Mouse (Mus musculus): Measurements from ENCODE around the gene Rnf115. TPM values are rescaled to one million over a fixed set of nuclear protein-coding genes. Genes with fewer than 3 reads are reported as not detected.
A peak's percentile ranks its signal among the peaks of the same experiment; 100 is the strongest.

The Rnf115 gene
- total and polyA plus RNA-seq, 2 experiments from 2014 or later = 30.0 to 35.6 TPM

- Histone ChIP-seq H3K27ac (ENCODE audit: low read depth) (peak overlapping the region; percentile 96), H3K9ac (replicated peaks; ENCODE audit: low read depth, low read length) (peak overlapping the region; percentile 96), H3K36me3 (replicated peaks; ENCODE audit: control insufficient read depth, insufficient read depth, low read length) (no peaks in the 10 kb centered on the region; the same call in 1 of the 2 replicates), H3K9me3 (replicated peaks; ENCODE audit: control insufficient read depth, low read length) (no peaks in the 10 kb centered on the region), H3K4me2 (ENCODE audit: low read depth, low read length) (peak overlapping the region; percentile 89), H3K4me1 (ENCODE audit: control insufficient read depth, insufficient read depth) (peaks cover 27% of the 10 kb centered on the region), H3K4me3 (ENCODE audit: low read depth, low read length) (peak overlapping the region; percentile 99), H3K27me3 (ENCODE audit: control insufficient read depth, insufficient read depth, low read length) (no peaks in the 10 kb centered on the region)
- DNase-seq (ENCODE audit: low spot score) = no peak
- WGBS = 42% methylated on average over 7 of the region's 7 CpGs
- ATAC-seq (ENCODE audit: insufficient read depth, low read depth) = no peak
- TF ChIP-seq CTCF (IDR thresholded peaks at IDR 0.05; ENCODE audit: low read depth) = no peak
- no peak for TF ChIP-seq EP300 (IDR thresholded peaks at IDR 0.05; ENCODE audit: low read depth)
Measured at GRCm38 (mm10) chr3:96728634-96729402, 1.4 kb downstream of the Rnf115 start.

DNA sequence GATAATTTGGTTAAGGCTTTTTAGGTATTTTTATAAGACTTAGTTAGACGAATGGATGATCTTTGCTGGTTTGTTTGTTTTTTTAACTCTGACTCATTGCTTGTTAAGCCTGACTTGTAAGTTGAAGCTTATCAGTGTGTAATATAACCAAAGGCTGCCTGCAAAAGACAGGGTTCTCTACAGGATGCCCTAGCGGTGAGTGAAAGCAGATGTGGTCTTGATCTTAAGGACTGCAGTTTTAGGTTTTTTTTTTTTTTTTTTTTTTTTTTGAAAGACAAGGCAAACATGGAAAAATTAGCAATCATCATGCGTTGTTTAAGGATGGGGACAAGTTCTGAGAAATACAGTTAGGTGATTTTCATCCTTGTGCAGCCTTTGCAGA is 1.9 kb downstream of the Rnf115 start:
- DNase-seq (ENCODE audit: low spot score) (peak; percentile 29), ATAC-seq (ENCODE audit: insufficient read depth, low read depth) (no peak)
- H3K36me3 ChIP-seq (replicated peaks; ENCODE audit: control insufficient read depth, insufficient read depth, low read length) = no peaks in the 10 kb centered on the region
- WGBS = 47% methylated on average over 3 of the region's 3 CpGs
- peaks cover 33% of the 10 kb centered on the region for H3K4me1 ChIP-seq (ENCODE audit: control insufficient read depth, insufficient read depth)
- H3K9me3 ChIP-seq (replicated peaks; ENCODE audit: control insufficient read depth, low read length) = no peaks in the 10 kb centered on the region
- H3K9ac ChIP-seq (replicated peaks; ENCODE audit: low read depth, low read length) = no peak overlapping the region
- no peak overlapping the region for H3K4me3 ChIP-seq (ENCODE audit: low read depth, low read length)
- no peak for TF ChIP-seq CTCF (IDR thresholded peaks at IDR 0.05; ENCODE audit: low read depth)
- TF ChIP-seq EP300 (IDR thresholded peaks at IDR 0.05; ENCODE audit: low read depth) = no peak
- H3K4me2 ChIP-seq (ENCODE audit: low read depth, low read length) = peak overlapping the region; percentile 89; the same call in 1 of the 2 replicates
- no peak overlapping the region for H3K27ac ChIP-seq (ENCODE audit: low read depth)
- H3K27me3 ChIP-seq (ENCODE audit: control insufficient read depth, insufficient read depth, low read length) = no peaks in the 10 kb centered on the region

DNA sequence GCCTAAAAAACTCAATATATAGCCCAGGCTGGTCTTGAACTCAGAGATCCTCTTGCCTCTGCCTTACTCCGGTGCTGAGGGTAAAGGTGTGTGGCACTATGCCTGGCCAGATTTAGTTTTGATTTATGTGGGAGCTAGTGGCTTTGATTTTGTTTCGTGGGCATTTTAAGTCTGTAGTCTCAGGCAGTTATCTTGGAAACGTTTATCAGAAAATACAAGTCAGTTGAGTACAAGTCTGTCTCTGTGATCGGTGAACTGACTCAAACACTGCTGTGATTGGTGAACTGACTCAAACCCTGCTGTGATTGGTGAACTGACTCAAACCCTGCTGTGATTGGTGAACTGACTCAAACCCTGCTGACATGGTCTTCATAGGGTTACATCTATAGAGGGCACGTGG is 3.3 kb downstream of the Rnf115 start:
- Histone ChIP-seq H3K4me3 (ENCODE audit: low read depth, low read length) (no peak overlapping the region), H3K9me3 (replicated peaks; ENCODE audit: control insufficient read depth, low read length) (no peaks in the 10 kb centered on the region), H3K4me1 (ENCODE audit: control insufficient read depth, insufficient read depth) (peaks cover 34% of the 10 kb centered on the region), H3K4me2 (ENCODE audit: low read depth, low read length) (no peak overlapping the region), H3K36me3 (replicated peaks; ENCODE audit: control insufficient read depth, insufficient read depth, low read length) (no peaks in the 10 kb centered on the region), H3K9ac (replicated peaks; ENCODE audit: low read depth, low read length) (no peak overlapping the region), H3K27me3 (ENCODE audit: control insufficient read depth, insufficient read depth, low read length) (no peaks in the 10 kb centered on the region), H3K27ac (ENCODE audit: low read depth) (no peak overlapping the region)
- no peak for TF ChIP-seq EP300 (IDR thresholded peaks at IDR 0.05; ENCODE audit: low read depth)
- no peak for TF ChIP-seq CTCF (IDR thresholded peaks at IDR 0.05; ENCODE audit: low read depth)
- WGBS = 43% methylated on average over 5 of the region's 5 CpGs
- no peak for DNase-seq (ENCODE audit: low spot score)
- ATAC-seq (ENCODE audit: insufficient read depth, low read depth) = no peak

- 83% methylated on average over 1 of the region's 1 CpGs for WGBS
- no peak overlapping the region for H3K9ac ChIP-seq (replicated peaks; ENCODE audit: low read depth, low read length)
- H3K4me1 ChIP-seq (ENCODE audit: control insufficient read depth, insufficient read depth) = peaks cover 23% of the 10 kb centered on the region
- no peak for ATAC-seq (ENCODE audit: insufficient read depth, low read depth)
- no peaks in the 10 kb centered on the region for H3K27me3 ChIP-seq (ENCODE audit: control insufficient read depth, insufficient read depth, low read length)
- no peaks in the 10 kb centered on the region for H3K36me3 ChIP-seq (replicated peaks; ENCODE audit: control insufficient read depth, insufficient read depth, low read length)
- no peaks in the 10 kb centered on the region for H3K9me3 ChIP-seq (replicated peaks; ENCODE audit: control insufficient read depth, low read length)
- no peak overlapping the region for H3K27ac ChIP-seq (ENCODE audit: low read depth)
- no peak overlapping the region for H3K4me2 ChIP-seq (ENCODE audit: low read depth, low read length)
- TF ChIP-seq EP300 (IDR thresholded peaks at IDR 0.05; ENCODE audit: low read depth) (no peak), CTCF (IDR thresholded peaks at IDR 0.05; ENCODE audit: low read depth) (no peak)
- no peak for DNase-seq (ENCODE audit: low spot score)
- no peak overlapping the region for H3K4me3 ChIP-seq (ENCODE audit: low read depth, low read length)
Measured at GRCm38 (mm10) chr3:96733984-96734383, 6.5 kb downstream of the Rnf115 start.

- H3K27ac ChIP-seq (ENCODE audit: low read depth) = no peak overlapping the region
- H3K4me2 ChIP-seq (ENCODE audit: low read depth, low read length) = no peak overlapping the region
- H3K9me3 ChIP-seq (replicated peaks; ENCODE audit: control insufficient read depth, low read length) = no peaks in the 10 kb centered on the region
- WGBS = 61% methylated on average over 2 of the region's 2 CpGs
- no peak overlapping the region for H3K4me3 ChIP-seq (ENCODE audit: low read depth, low read length)
- DNase-seq (ENCODE audit: low spot score) (no peak), ATAC-seq (ENCODE audit: insufficient read depth, low read depth) (no peak)
- H3K27me3 ChIP-seq (ENCODE audit: control insufficient read depth, insufficient read depth, low read length) = no peaks in the 10 kb centered on the region
- 0 out of 2 replicates have a peak, but pooled peaks cover 15% of the 10 kb centered on the region for H3K4me1 ChIP-seq (ENCODE audit: control insufficient read depth, insufficient read depth)
- H3K9ac ChIP-seq (replicated peaks; ENCODE audit: low read depth, low read length) = no peak overlapping the region
- no peak for TF ChIP-seq CTCF (IDR thresholded peaks at IDR 0.05; ENCODE audit: low read depth)
- no peak for TF ChIP-seq EP300 (IDR thresholded peaks at IDR 0.05; ENCODE audit: low read depth)
- H3K36me3 ChIP-seq (replicated peaks; ENCODE audit: control insufficient read depth, insufficient read depth, low read length) = no peaks in the 10 kb centered on the region
Measured at GRCm38 (mm10) chr3:96735200-96735599, 7.7 kb downstream of the Rnf115 start.
